Mouse (Mus musculus) testis, adult 2 months (tissue): ENCODE results near the gene Med24. TPM values are rescaled to one million over a fixed set of nuclear protein-coding genes. Genes with fewer than 3 reads are reported as not detected.
"Not testable (repeated sequence)": the region's sequence is repeated elsewhere in the genome, so short reads cannot be mapped to it uniquely, and the experiment has no call there.

Source experiments
- H3K27ac ChIP-seq: fragments of 200-500 bp; 2 replicates; pipeline ENCODE4 v1.5.1; 2012; ENCODE audit warnings: low read depth, low read length; ENCODE audit not compliant: control insufficient read depth, insufficient read depth
- H3K27me3 ChIP-seq: fragments of 200-500 bp; 2 replicates; pipeline ENCODE4 v1.6.1; 2012; ENCODE audit warnings: mild to moderate bottlenecking, low read length, moderate library complexity; ENCODE audit not compliant: control insufficient read depth, insufficient read depth
- H3K36me3 ChIP-seq: fragments of 200-500 bp; 2 replicates; pipeline ENCODE4 v1.6.1; 2012; ENCODE audit warnings: mild to moderate bottlenecking, low read length; ENCODE audit not compliant: control insufficient read depth, insufficient read depth
- H3K4me1 ChIP-seq: fragments of 200-500 bp; 2 replicates; pipeline ENCODE4 v1.6.1; 2012; ENCODE audit warnings: low read length; ENCODE audit not compliant: control insufficient read depth, insufficient read depth
- H3K4me3 ChIP-seq: fragments of 200-500 bp; 2 replicates; pipeline ENCODE4 v1.5.1; 2012; ENCODE audit warnings: low read depth, mild to moderate bottlenecking, low read length, moderate library complexity, mixed read lengths; ENCODE audit not compliant: control insufficient read depth
- CTCF ChIP-seq: fragments of 200-500 bp; IDR thresholded peaks from 2 replicates; pipeline ENCODE4 v1.5.1; 2012; ENCODE audit warnings: low read depth, mild to moderate bottlenecking, inconsistent platforms, low read length, moderate library complexity; ENCODE audit not compliant: control insufficient read depth, insufficient read depth, insufficient replicate concordance
- POLR2A ChIP-seq: fragments of 200-500 bp; IDR thresholded peaks from 2 replicates; pipeline ENCODE4 v1.6.1; 2012; ENCODE audit warnings: low read depth, mild to moderate bottlenecking, inconsistent platforms, low read length, moderate library complexity; ENCODE audit not compliant: control insufficient read depth
- polyA plus RNA-seq: library from polyadenylated mRNA; depleted of rRNA; stranded (reverse); fragments of >200 nt; gene quantifications from 2 replicates; pipeline ENCODE4 v1.2.3, GENCODE M21; 2012

Gene Med24
- polyA plus RNA-seq, 1 experiment = 96.6 TPM

DNA sequence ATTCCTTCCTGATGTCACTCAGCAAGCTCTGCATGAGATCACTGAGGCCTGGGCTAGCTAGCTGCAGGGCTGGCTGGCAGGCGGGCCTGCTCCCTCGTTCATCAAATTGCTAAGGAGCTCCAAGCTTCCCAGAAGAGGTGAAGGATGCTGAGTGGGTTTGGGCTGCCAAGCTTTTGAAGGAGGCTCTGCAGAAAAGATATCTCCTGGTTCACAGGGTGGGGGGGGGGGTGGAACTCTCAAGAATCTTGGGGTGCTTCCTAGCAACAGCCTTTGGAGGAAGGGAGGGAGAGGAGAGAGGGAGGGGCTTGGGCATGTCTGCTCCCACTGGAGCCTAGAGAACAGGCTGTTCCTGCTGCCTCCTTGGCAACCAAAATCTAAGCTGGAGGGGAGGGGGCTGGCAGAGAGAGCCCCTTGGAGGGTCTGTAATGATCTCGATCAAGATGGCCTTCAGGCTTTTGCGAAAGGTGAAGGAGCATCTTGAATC lies 9.2 kb upstream of the Med24 start:
- Histone ChIP-seq H3K27ac (no peak overlapping the region), H3K36me3 (no peaks in the 10 kb centered on the region), H3K4me1 (peaks cover 33% of the 10 kb centered on the region), H3K4me3 (no peak overlapping the region), H3K27me3 (no peaks in the 10 kb centered on the region; the same call in 1 of the 2 replicates)
- no peak for TF ChIP-seq CTCF
- no peak for TF ChIP-seq POLR2A

DNA sequence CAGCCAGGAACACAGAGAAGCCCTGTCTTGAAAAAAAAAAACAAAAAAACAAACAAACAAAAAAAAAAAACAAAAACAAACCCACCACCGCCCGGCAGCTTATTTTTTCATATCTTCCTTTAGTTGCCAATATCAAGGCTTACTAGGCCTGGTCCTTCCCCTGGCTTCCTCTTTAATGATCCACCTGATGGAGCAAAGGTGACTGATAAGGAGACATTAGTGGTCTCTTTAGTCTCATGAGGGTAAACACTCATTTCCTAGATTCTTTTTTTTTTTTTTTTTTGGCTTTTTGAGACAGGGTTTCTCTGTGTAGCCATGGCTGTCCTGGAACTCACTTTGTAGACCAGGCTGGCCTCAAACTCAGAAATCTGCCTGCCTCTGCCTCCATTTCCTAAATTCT lies 8.0 kb upstream of the Med24 start:
- not testable (repeated sequence) for H3K36me3 ChIP-seq, H3K27ac ChIP-seq, H3K27me3 ChIP-seq, H3K4me3 ChIP-seq
- H3K4me1 ChIP-seq = peaks cover 24% of the 10 kb centered on the region

DNA sequence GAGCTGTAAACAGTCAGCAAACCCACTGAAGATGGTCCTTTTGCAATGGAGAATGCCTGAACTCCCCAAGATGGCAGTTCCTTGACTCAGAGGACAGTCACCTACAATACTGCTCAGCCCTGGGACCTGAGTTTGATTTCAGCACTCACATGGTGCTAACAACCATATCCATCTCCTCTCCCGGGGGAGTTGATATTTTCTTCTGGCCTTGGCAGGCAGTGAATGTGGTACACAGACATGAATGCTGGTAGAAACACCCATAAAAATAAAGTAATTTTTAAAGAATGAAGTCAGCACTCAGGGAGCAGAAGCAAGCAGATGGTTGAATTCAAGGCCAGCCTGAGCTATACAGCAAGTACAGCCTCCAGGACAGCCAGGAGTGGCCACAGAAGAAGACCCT lies 6.9 kb upstream of the Med24 start:
- no peaks in the 10 kb centered on the region; the same call in 1 of the 2 replicates for H3K27me3 ChIP-seq
- no peaks in the 10 kb centered on the region for H3K36me3 ChIP-seq
- peaks cover 20% of the 10 kb centered on the region for H3K4me1 ChIP-seq
- no peak overlapping the region for H3K27ac ChIP-seq
- no peak for TF ChIP-seq POLR2A
- no peak for TF ChIP-seq CTCF
- H3K4me3 ChIP-seq = no peak overlapping the region

DNA sequence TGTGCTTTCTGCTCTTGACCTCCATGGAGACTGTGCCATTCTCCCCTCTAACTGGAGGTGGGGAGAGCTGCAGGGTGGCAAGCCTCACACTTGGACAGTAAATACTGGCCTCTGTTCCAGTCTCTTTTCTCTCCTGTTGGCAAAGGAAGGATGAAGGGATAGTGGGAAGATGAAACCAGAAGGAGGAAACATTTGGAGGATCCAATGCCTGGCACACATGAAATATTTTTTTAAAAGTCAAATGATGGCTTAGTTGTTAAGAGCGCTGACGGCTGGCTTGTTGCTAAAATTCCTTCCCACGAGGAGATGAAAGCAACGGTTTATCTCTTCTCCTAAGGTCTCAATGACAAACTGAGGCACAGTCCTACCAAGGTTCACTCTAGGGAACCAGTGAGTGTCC lies 5.9 kb upstream of the Med24 start:
- H3K4me3 ChIP-seq = no peak overlapping the region
- H3K27me3 ChIP-seq = no peaks in the 10 kb centered on the region
- H3K27ac ChIP-seq = no peak overlapping the region
- H3K4me1 ChIP-seq = peaks cover 11% of the 10 kb centered on the region
- no peaks in the 10 kb centered on the region for H3K36me3 ChIP-seq
- TF ChIP-seq POLR2A (no peak), CTCF (no peak)

DNA sequence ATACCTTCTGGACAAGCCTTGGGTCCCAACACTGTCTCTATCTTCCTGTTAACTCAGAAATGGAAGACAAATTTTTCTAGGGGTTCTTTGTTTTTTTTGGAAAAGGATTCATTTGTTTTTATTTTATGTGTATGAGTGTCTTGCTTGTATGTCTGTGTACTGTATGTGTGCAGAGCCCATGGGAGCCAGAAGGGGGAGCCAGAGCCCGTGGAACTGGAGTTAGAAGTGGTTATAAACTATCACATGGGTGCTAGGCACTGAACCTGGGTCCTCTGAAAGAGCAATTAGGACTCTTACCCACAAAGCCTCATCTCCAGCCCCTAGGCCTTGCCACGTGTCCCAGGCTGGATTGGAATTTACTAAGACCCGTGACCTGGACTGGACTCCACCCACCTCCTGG lies 4.8 kb upstream of the Med24 start:
- Histone ChIP-seq H3K36me3 (no peaks in the 10 kb centered on the region), H3K4me1 (peaks cover 4% of the 10 kb centered on the region), H3K4me3 (no peak overlapping the region), H3K27me3 (no peaks in the 10 kb centered on the region), H3K27ac (no peak overlapping the region)
- TF ChIP-seq POLR2A (no peak), CTCF (peak; percentile 54; the same call in 1 of the 2 replicates)

DNA sequence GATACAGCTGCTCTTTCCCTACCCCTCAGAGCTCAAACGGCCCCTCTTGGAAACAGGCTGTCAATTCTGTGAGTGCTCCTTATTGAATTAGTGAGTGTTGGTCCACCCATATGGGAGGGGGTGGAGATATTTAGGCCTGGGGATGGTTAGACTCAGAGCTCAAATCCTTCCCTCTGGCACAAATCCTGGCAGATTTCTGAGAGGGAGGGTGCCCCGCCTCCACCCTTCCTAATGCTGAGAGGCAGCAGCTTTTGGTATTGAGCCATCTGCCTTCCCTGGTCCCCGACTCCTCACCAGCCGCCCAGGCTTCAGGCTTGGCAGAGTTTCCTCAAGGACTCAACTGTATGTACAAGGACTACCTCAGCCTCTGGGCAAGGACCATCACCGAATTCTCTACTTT lies 1.9 kb upstream of the Med24 start:
- Histone ChIP-seq H3K27ac (no peak overlapping the region), H3K36me3 (no peaks in the 10 kb centered on the region)
- TF ChIP-seq CTCF (no peak), POLR2A (no peak)

DNA sequence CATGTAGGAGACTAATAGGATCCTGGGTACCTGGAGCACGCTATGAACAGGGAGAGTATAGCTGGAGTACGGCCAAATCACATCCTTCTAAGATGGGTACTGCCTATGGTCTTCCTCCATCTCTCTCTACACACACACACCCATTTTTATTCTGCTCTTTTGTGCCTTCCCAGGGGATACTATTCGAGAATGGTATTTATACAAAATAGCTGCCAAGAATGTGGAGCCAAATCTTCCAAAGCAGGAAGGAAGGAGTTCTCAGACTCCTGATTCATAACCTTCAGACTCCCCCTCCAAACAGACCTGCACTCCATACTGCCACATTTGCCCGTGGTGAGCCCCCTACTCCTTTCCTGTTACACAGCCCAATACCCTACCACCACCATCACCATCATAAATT lies 1.5 kb upstream of the Med24 start:
- Histone ChIP-seq H3K27ac (no peak overlapping the region), H3K4me3 (no peak overlapping the region), H3K27me3 (no peaks in the 10 kb centered on the region), H3K4me1 (peaks cover 4% of the 10 kb centered on the region), H3K36me3 (no peaks in the 10 kb centered on the region)
- TF ChIP-seq CTCF (no peak), POLR2A (no peak)

More for the DNA sequence above, 1.9 kb upstream of the Med24 start:
- H3K4me3 ChIP-seq = no peak overlapping the region
- no peaks in the 10 kb centered on the region for H3K27me3 ChIP-seq
- peaks cover 4% of the 10 kb centered on the region for H3K4me1 ChIP-seq

DNA sequence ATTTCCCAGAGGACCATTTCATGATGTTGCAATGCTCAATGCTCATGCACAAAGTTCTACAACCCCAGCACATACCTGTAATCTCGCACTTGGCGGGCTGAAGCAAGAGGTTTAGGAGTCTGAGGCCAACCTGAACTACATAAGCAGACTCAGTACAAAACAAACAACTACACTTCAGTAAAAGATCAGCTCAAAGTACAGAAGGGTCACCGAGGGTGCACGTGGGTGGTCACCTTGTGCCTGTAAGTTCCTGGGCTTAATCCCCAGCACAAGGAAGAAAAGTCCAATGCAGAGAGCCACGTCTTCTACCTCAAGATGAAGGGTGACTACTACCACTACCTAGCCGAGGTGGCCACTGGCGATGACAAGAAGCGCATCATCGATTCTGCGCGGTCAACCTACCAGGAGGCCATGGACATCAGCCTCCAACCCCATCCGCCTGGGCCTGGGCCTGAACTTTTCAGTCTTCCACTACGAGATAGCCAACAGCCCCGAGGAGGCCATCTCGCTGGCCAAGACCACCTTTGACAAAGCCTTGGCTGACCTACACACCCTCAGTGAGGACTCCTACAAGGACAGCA lies 3.2 kb downstream of the Med24 start:
- peaks cover 4% of the 10 kb centered on the region for H3K4me1 ChIP-seq
- no peaks in the 10 kb centered on the region for H3K27me3 ChIP-seq
- peaks cover 1% of the 10 kb centered on the region; the same call in 1 of the 2 replicates for H3K36me3 ChIP-seq
- no peak overlapping the region for H3K27ac ChIP-seq
- H3K4me3 ChIP-seq = peak overlapping the region; percentile 1
- no peak for TF ChIP-seq POLR2A
- no peak for TF ChIP-seq CTCF

DNA sequence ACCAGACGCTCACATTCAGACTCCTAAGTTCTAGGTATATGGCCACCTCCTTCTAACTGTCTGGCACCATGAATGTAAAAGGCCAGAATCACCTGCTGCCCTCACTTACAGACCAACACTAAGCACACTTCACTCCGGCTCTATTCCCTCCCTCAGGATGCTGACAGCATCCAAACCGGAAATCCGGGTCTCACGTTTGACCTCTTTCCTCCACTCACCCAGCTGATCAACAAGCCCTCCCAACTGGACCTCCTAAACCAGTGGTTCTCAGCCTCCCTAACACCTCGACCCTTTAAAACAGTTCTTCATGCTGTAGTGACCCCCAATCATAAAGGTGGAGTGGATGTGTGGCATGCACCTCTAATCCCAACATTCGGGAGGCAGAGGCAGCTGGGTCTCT lies 6.1 kb downstream of the Med24 start:
- no peak overlapping the region for H3K4me3 ChIP-seq
- peaks cover 1% of the 10 kb centered on the region; the same call in 1 of the 2 replicates for H3K36me3 ChIP-seq
- H3K4me1 ChIP-seq = no peaks in the 10 kb centered on the region; the same call in 1 of the 2 replicates
- TF ChIP-seq POLR2A (no peak), CTCF (no peak)
- H3K27me3 ChIP-seq = no peaks in the 10 kb centered on the region
- H3K27ac ChIP-seq = no peak overlapping the region
